Mouse (Mus musculus) ovary, adult 18-20 months (tissue): ENCODE measurements around the gene Hpcal4.

Source experiments
- DNase-seq: peaks from one replicate; pipeline ENCODE4 v3.0.0; 2022; ENCODE audit warnings: low spot score, mixed read lengths

Gene Hpcal4

DNA sequence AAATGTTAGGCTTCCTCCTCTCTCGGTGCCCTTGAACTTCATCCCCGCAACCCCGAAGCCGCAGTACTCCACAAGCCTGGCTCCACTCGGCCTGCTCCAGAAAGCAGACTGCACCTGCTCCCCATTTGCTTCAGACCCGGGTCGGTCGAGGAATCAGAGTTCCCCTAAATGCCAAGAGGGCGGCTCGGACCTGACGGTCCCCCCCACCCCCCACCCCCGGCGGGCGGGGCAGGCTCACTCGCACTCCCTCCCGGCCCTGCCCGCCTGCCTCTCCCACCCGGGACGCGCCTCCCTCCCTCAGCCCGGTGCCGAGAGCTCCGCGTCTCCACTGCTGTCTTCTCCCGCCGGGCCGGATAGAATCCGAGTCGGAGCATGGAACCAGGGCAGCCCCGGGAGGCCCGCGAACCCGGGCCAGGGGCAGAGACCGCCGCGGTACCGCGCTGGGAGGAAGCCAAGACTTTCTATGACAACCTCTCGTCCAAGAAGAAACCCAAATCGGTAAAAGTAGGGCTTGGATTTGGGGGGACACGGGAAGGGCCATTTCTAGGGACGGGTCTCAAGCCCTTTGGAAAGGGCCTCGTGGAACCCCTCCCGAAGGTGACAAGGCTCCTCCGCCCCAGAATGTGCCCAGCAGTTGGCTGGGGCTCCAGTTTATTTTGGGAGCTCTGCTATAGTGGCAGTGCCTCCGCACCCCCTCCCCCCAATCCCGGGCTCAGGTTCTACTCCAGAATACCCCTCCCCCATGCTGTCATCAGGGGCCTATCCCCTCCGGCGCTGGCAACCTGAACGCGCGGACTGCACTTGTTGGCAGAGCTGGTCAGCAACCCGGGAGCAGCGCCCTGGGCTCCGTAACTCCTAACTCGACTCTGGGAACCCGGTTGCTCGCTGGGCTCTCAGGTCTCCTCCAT, 18.4 kb downstream of the Hpcal4 start, which contains the start of gene Nt5c1a:
Gene Nt5c1a, plus strand, starts transcription at position 319 of the 908 bp plus-strand sequence.
- DNase-seq, result no peak

DNA sequence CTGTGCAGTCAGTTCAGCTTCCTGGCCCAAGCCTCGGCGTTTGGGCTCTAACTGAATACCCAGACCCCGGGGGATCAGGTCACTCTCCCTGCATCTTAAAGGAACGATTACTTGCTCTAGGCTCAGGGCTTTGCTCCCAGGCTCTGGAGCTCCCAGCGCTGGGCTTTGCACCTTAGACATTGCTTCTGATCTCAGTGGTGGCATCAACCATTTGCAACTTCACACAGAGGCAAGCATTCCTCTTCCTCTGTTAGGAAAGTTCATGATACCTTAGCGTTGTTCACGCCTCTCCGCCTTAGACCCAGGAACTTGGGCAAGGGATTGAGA, 19.0 kb downstream of the Hpcal4 start:
- no peak for DNase-seq

DNA sequence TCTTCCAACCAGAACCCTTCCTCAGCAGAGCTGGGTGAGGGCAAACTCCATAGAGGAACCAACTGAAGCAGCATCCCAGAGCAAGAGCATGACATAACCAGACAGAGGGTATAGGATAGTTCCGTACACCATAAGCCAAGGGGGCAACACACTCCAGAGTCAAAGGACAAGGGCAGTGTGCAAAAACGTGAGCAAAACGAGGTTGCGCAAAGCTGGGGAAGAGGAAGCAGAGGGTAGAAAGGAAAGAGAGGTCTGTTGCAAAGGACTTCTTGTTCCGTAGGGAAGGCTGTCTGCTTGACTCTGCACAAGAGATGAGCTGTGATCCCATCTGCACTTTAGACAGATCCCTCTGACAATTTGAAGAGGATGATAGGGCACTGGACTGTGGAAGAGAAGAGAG, 24.3 kb downstream of the Hpcal4 start:
- no peak for DNase-seq

DNA sequence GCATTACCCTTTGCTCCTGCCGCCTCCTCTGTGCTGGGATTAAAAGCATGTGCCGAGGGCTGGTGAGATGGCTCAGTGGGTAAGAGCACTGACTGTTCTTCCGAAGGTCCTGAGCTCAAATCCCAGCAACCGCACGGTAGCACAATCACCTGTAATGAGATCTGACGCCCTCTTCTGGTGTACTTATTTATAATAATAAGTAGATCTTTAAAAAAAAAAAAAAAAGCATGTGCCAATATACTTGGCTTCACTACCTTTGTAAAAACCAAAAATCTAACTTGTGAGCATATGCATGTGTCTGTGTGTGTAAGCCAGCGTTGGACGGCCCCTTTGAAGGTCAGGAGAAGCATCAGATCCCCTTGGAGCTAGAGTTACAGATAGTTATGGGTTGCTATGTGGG, 28.0 kb downstream of the Hpcal4 start:
- no peak for DNase-seq

DNA sequence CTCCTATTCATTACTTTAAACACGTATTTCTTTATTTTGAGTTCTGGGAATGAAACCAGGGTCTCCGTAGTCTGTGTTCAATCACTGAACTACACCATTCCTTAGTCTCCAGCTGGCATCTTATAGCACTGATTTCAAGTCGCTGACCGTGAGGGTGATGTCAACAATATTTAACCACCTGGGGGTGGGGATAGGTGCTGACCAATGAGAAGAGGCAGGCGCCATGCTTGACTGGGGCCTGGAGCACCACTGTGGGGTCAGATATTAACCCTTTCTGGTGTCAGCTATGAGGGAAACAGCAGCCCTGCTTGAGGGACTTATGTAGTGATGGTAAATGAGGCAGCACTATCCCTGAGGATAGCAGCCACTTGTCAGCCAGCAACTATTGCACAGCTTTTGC, 28.4 kb downstream of the Hpcal4 start:
- no peak for DNase-seq

DNA sequence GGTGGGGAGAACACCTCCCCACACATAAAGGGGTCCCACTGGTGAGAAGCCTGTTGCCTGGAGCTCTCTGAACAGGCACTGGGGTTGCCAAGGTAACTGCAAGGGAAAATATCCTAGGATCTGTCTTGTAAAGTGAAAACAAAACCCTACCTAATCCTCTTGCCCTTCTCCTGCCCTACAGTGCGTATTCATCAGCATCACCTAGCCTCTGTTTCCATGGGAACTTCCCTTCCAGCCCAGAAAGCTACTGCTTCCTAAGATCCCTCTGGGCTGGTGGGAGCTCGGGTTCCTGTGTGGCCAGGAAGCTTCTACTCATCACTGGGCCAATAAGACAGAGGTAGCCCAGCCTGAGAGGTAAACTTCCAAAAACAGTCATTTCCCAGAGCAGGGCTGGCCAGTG, 29.3 kb downstream of the Hpcal4 start:
- no peak for DNase-seq

DNA sequence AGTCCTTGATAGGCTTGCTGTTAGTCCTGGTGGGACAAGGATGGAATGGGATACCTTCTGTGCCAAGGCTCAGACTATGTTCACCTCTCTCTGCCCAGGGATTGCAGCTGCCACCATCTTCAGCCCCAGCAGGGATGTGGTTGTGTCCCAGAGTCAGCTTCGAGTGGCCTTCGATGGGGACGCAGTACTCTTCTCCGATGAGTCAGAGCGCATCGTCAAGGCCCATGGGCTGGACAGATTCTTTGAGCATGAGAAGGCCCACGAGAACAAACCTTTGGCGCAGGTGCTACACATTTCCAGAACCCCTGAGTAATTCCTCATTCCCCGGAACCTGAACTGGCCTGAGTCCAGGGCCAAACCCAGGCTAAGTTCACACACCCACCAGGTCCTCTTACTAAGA, 30.9 kb downstream of the Hpcal4 start:
- no peak for DNase-seq

DNA sequence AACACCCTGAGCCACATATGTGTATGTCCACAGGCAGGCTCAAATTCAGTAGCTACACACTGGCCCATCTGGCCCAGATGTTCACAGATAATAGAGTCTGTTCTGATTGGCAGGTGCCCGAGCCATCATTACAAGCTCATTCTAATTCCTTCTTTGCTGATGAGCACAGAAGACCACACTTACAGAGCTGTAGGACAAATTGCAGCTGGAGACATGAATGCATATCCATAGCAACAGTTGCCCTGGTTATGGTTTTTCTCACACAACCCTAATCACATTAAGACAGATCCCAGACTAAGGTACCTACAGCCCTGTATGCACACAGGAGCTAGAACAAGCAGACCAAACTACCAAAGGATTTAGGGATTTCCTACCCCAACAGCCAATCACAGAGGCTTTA, 32.3 kb downstream of the Hpcal4 start:
- no peak for DNase-seq

DNA sequence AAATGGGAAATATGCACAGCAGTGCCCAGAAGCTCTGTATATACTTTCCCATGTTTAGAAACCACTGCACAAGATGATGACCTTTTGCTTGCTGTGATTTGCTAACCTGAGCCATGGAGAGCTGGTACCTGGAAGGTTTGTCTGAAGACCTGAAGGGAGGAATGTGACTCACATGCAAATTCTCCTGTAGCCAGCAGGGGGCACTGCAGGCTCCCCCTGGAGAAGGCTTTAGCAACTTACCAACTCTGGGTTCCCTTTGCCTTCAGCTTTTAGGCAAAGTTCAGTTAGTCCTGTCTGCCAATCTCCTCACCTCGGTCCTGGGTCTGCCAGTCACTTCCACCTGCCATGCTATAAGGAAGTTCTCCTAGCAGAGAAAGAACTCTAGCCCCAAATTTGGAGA, 33.8 kb downstream of the Hpcal4 start:
- DNase-seq, result no peak

DNA sequence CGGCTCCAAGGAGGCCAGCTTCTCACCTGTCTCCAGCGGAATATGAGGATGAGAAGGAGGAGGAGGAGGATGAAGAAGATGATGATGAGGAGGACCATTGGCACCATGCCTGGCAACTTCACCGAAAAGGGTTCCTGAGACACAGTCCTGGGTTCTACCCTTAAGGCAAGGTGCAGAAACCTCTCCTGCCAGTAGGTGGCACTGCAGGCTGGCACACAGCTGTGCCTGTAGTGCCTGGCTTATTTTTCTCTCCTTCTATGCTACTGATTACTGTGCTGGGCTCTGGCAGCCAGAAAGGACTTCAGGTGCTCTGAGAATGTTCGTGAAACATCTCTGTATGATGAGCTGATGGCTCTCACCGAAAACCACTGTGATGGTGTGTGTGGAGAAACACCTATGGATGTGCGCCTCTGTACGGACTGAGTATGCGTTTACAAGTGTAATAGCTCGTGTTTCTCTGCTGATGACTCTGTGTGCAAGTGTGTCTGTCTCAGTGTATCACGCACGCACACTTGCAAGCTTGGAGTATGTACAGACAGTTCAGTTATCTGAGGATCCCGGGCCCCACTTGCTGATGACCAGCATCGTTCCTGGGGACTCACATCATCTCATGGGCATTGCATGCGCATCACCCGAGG, 36.8 kb downstream of the Hpcal4 start:
- no peak for DNase-seq

DNA sequence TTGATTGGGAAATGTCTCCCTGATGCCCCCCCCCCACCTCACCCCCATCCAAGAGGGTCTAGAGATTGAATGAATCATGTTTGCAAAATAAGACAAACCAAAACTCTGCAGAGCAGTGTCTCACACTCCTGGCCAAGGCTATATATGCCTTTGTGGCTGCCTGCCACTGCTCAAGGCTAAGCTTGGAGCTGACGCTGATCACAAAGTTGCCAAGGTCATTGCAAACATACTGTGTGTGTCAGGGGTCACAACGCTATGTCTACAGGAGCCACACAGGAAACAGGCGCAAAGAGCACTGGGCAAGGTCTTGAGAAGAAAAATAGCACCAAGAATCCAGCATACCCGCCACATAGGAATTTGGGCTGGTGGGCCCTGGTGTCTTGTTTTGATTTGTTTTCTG, 37.6 kb downstream of the Hpcal4 start:
- DNase-seq, result peak; percentile 71

DNA sequence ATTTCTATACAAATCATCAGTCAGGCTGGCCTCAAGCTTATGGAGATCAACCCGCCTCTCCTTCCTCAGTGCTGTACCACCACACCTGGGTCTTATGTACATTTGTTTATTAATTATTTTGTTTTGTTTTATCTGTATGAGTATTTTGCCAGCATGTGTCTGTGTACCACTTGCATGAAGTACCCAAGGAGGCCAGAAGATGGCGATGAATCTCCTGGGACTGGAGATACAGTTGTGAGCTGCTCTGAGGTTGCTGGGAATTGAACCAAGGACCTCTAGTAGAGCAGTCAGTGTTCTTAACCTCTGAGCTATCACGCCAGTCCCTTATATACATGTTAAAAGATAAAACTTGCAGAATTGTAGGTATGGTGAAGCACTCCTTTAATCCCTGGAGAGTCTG, 40.3 kb downstream of the Hpcal4 start:
- DNase-seq, result no peak

DNA sequence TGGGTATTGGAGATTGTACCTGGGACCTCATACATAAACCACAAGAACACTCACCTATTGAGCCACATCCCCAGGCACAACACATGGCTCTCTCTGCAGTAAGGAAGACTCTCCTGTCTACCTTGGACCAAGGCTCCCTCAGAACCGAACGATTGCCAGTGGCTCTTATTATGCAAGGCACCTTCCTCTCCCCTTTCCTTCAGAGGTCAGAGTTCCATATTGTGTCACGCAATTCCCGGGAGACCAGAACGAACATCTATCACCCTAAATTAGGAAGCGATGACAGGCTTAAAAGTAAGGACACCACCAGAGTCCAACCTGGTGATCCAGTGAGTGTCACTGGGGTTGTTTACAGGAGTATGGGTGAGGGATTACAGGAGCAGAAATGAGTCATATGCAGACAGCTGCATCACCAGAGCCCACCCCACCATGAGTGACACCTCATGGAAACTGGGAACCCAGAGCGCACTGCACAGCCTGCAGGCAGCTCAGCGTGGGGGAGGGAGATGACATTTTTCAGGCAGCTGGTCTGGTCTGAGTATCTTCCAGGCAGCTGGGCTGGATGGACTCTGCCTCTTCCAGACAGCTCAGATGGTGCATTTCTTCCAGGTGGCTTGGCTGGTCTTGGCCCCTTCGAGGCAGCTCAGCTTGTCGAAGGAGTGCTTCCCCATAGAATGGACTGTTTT, 42.8 kb downstream of the Hpcal4 start:
- no peak for DNase-seq

DNA sequence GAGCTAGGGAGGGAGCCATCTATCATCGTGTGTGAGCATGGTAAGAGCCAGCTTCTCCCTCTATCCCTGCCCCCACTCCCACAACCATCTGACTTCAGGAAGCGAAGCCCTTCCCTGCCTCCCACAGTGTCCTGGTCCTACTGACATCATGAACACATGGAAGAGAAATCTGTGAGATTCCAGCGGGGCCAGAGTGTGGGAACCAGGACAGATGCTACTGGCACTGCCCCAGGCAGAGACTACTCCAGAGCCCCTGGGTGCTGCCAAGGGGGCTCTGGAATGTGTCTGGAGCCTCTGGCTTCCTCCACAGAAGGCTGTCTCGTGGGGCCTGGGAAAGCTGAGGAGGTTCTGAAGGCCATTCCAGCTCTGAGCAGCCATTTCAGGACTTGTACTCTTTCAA, 44.7 kb downstream of the Hpcal4 start:
- DNase-seq, result no peak

DNA sequence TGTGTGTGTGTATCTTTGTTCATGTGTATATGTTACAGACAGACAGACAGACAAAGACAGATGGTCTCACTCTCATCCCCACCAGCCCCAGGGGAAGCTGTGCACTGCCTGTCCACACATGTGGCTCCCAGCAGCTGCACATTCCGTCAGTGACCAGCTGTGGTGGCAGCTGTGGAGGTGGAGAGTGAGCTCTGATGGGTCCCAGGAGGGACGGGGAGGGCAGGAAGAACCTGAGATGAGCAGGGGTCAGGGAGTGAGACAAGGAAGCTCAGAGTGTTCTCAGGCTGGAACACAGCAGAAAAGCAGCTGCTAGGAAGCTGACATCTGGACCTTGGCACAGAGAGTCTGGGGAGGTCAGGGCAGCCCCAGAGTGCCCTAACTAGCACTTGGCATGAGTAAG, 45.2 kb downstream of the Hpcal4 start:
- DNase-seq, result no peak

DNA sequence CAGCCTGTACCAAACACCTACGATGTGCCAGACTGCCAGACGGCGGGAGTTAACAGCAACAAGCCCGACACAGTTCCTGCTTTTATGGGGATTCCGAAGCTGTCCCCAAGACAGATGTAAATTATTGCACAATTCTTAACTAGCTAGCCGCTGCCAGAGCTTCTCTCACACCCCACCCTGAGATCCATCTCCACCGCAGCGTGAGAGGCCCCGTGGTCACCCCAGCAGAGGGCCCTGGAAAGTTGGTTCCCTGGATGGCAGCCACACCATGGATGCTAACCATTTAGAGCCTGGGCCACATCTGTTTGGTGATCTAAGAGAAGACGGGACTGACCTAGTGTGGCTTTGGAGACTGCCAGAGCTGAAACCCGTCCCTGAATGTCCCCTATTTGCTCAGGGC, 46.1 kb downstream of the Hpcal4 start:
- no peak for DNase-seq

DNA sequence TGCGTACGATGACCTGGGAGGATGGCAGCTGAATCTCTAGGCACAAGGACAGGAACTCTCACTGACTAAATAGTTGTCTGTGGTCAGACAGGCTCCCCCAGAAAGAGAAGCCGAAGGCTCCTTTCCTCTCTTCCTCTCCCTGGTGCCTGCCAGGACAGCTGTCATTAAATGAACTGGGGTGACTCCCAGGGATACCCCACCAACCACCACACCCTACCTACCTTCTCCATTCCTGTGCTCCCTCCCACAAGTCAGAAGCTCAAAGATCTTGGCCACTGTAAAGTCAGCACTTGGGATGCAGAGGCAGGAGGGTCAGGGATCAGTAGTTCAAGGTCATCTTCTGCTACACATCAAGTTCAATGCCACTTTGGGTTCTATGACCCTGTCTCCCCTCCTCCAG, 49.8 kb downstream of the Hpcal4 start:
- no peak for DNase-seq

DNA sequence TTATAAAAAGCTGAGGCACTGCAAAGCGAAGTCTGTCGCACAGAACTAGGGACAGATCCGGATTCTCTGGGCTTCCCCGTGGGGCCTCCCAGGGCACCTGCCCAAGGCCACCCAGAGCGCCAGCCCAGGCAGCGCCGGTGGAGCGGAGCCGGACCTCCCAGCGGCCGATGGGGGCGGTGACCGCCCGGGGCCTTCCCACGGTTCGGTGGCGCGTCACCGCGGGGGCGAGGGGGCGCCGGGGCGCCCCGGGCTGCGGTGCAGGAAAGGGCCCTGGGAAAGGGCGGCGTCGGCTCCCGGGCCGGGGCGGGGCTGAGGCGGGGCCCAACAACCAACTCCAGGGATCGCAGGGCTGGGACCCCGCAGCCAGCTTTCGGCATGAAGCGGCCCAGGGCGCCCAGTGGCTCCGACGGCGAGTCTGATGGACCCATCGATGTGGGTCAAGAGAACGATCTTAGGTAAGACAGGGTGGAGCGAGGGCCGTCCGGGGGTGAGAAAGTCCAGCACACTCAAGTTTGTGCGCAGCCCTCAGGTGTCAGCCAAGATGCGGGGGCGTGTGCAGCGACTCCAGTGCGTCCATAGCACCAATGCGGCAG, 50.6 kb downstream of the Hpcal4 start, which contains the start of gene Heyl:
Gene Heyl, plus strand, starts transcription at position 65 of the 593 bp plus-strand sequence.
- peak; percentile 55 for DNase-seq

DNA sequence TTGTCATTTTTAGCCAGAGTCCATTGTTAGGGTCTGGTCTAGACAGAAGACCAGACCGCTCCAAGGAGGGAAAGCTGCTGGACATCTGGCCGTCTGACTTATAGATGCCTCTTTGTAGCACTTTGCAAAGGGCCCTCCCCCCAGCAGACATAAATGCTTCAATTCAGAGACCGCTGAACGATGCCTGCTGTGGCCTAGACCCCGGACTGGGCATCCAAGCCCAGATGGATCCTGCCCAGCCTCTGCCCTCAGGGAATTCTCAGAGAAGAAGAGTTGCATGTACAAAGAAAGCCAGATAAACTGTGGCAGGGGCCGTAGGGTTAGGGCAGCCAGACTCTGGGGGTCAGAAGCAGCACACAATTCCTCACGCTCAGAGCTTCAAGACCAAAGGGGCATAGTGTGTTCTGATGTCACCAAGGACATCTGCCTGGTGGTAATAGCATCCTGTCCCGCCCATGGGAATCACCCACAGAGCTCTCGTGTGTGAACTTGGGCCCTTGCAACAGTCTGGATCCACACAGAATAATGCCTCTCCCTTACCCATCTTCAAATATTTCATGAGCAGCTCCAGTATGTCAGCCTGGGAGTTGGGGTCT, 52.9 kb downstream of the Hpcal4 start:
- DNase-seq, result no peak

DNA sequence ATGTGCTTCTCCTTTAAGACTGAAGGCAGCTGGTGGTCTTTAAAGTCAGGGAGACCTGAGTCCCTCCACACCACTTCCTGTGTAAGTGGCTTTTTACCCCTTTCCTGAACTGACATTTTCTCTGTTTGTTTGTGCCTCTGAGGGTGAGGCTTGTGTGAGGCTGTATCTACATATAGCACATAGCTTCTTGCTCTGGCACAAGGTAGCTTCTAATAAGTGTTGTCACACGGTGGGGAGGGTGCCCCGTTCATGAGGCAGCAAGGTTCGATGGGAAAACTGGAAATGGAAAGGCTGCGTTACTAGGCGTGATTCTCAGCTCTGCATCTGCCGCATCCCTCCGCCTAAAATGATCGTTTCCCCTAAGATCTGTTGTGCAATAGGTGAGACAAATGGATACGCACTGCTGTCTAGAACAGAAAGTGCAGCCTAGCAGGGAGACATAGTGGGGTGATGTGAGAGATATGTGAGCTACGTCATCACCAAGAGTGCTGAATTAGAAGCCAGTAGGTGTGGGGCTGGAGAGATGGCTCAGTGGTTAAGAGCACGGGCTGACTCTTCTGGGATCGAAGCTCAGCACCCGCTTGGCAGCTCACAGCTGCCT, 53.5 kb downstream of the Hpcal4 start:
- no peak for DNase-seq

DNA sequence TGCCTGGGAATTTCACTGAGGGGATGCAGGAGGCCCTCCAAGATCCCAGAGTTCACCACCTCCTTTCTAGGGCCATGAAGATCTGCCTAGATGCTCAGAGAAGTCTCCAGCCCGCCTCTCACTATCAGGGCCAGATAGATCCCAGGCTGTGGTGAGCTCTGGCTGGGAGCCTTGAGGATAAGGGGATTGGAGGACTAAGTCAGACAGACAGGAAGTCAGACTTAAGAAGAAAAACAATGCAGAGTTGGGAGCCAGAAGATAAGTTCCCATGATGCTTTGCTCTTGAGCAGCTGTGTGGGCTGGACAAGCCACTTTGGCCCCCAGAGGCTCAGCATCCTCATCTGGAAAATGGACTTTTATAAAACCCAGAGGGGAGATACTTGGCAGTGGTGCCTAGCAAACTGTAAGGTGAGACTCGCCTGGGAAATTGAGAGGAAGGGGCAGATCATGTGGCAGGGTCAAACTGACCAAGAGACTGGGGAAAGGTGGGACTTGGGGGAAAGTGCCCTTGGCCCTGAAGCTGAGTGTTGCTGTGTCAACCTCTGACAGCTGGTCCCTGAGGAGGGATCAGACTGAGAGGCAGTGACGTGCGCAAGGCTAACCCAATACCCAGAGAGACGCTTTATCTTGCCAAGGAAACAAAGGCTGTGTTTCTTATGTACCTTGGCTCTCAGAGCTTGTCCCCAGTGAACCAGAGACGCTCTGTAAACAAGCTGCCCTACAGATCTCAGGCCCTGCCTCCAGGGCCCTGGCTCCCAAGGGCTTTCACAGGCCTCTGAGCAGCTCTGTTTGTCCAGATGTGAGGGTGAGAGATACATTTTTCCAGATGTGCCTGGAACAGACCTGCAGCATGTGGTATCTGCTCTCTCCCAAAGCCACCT, 54.6 kb downstream of the Hpcal4 start:
- no peak for DNase-seq
